Mouse (Mus musculus): ENCODE measurements around the gene Sdcbp2.

The Sdcbp2 gene

GRCm38 (mm10) chr2:151571873-151572700 is at the start of gene Sdcbp2:
Sdcbp2 (plus strand) TSS chr2:151572622.
- peak; percentile 89 for DNase-seq (ENCODE audit: low read depth)

DNA sequence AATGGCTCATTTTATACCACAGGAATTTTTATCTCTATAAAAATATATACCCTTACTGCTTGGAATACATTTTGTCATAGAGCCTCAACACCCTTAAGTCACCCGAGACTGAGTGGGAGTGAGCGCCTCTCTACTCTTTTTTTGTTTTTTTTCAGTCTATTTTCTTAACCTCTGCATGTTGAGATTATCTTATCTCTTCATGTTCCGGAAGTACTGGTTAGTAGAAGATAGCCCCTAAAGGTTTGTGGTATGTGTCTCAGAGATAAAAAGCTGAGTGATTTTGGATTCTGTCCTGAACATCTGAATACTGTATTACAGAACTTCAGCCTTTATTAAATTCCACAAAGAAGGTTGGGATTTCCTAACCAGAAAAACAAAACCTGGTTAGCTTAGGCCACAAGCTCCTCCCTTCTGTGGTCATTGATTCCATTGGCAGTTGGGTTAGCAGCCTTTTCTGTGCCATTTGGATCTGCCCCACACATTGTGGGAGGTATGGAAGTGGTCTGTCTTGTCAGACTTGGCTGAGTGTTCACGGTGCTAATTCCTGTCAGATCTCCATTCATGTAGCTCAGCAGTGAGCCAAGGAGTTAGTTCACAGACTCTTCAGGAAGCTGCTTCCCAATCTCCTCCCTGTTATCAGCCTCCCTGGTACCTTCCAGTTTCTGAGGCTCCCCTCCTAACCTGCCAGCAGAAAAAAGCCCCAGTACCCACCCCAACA is 47.9 kb upstream of the Sdcbp2 start:
- peak; percentile 22 for DNase-seq (ENCODE audit: low read depth)

- DNase-seq (ENCODE audit: low read depth), result no peak
Observed at GRCm38 (mm10) chr2:151525520-151525919, 46.9 kb upstream of the Sdcbp2 start.

DNA sequence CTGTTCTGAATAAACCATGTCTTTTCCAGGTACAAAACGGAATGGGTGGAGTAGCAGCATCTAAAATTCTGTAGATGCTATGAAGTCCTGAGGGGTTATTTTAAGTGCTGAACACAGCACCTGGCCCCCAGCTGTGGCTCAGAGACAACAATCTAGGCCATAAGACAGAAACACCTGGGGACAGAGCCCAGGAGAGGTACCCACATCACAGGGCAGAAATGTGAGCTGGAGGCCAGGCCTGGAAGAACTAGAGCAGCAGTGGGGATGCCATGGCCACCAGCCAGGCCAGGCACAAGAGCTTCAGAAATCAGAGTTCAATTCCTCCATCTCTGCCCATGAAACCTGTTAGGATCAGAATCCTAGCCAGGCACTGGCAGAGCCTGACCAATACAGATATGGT is 44.4 kb upstream of the Sdcbp2 start:
- no peak for DNase-seq (ENCODE audit: low read depth)

GRCm38 (mm10) chr2:151529169-151529568 is 43.3 kb upstream of the Sdcbp2 start:
- no peak for DNase-seq (ENCODE audit: low read depth)

DNA sequence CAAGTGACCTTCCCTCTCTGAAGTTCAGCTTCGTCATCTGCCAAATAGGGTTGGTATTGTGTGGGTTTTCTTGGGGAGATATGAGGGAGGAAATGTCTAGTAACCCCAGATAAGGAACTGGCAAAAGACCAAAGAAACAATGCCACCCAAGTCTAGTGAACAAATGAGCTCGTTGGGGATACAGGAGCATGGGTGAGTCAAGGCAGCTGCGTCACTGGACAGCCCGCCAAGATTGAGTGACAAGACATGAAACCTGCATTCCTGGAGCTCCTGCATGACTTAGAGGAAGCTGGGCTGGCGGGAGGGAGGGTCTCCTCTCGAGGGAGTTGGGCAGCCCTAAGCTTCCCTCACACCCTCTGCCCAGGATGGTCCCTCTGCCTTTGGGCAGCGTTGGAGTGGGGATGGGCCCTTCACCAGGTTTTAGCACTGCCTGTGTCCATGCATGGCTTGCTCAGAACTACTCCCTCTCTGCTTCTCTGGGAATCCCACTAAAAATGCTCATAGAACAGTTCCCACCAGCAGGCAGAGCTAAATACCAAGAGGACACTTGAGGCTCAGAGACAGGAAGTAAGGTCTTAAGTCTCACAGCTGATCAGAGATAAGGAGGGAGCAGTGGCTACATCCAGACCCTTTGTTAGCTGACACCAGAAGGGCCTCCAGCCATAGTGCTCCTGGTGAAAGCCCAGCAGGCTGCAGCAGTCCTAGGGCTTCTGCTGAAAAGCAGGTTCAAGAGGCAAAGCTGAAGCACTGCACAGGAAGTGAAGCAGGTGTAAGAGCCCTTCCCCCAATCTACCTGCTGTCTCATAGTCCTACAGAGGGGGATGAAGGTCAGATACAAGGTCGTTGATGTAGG is 41.8 kb upstream of the Sdcbp2 start:
- DNase-seq (ENCODE audit: low read depth), result peak; percentile 49

DNA sequence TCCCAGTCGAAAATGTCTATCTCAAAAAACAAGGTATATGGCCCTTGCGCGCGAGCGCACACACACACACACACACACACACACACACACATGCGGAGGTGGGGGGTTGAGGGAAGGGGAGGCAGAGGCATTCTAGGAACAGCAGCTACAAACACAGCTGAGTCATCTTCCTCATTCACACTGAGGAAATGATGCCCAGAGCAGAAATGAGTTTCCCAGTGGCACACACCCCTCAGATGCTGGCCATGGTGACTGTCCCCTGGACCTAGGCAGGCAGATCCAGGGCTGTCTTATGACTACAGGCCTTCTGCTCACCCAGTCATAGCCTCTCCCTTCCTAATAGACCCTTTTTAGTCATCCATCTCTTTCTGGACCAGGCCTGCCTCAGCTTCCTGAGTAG is 38.8 kb upstream of the Sdcbp2 start:
- no peak for DNase-seq (ENCODE audit: low read depth)

DNA sequence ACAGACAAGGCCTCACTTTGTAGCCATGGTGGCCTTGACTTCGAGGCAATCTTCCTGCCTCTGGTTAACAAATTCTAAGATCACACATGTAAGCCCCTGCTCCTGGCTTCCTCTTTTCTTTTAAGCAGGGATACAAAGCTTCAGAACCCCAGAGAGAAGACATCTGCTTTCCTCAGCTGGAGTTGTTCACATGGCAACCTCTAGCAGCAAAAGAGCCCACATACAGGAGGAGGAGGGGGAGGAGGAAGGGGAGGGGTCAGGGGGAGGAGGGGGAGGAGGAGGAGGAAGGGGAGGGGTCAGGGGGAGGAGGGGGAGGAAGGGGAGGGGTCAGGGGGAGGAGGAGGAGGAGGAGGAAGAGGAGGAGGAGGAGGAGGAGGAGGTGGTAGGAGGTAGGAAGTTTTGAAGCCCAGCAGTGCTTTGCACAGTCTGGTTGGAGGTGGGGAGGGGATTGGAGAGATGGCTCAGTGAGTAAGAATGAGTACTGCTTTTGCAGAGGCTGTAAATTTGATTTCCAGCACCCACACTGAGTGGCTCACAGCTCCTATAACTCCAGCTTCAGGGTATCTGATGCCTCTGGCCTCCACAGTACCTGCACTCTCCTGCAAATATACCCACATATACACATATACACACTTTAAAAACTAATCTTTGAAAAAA is 36.3 kb upstream of the Sdcbp2 start:
- DNase-seq (ENCODE audit: low read depth), result peak; percentile 44

GRCm38 (mm10) chr2:151536618-151536974 is 35.8 kb upstream of the Sdcbp2 start:
- DNase-seq (ENCODE audit: low read depth), result peak; percentile 88

DNA sequence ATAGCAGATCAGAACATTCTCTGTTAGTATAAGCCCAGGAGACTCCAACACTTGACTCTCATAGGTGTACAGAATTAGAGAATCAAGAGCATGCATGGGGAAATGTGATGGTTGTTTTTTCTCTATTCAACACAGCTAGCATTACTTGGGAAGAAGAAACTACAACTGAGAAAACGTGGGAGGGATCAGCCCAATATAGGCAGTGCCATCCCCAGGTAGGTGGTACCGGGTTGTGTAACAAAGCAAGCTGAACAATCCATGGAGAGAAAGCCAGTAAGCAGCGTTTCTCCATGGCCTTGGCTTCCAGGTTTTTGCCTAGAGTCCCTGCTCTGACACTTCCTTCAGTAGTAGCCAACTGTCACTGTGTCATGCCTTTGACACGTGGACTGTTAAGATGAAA is 33.8 kb upstream of the Sdcbp2 start:
- no peak for DNase-seq (ENCODE audit: low read depth)

- peak; percentile 95 for DNase-seq (ENCODE audit: low read depth)
Observed at GRCm38 (mm10) chr2:151542323-151543062, 29.9 kb upstream of the Sdcbp2 start, which contains the start of gene Fkbp1a. Fkbp1a (plus strand) TSS chr2:151542483.

GRCm38 (mm10) chr2:151543063-151543895 is 29.1 kb upstream of the Sdcbp2 start:
- peak; percentile 78 for DNase-seq (ENCODE audit: low read depth)

- DNase-seq (ENCODE audit: low read depth), result no peak
Observed at GRCm38 (mm10) chr2:151544673-151545072, 27.7 kb upstream of the Sdcbp2 start.

- no peak for DNase-seq (ENCODE audit: low read depth)
Observed at GRCm38 (mm10) chr2:151546571-151546970, 25.9 kb upstream of the Sdcbp2 start.

DNA sequence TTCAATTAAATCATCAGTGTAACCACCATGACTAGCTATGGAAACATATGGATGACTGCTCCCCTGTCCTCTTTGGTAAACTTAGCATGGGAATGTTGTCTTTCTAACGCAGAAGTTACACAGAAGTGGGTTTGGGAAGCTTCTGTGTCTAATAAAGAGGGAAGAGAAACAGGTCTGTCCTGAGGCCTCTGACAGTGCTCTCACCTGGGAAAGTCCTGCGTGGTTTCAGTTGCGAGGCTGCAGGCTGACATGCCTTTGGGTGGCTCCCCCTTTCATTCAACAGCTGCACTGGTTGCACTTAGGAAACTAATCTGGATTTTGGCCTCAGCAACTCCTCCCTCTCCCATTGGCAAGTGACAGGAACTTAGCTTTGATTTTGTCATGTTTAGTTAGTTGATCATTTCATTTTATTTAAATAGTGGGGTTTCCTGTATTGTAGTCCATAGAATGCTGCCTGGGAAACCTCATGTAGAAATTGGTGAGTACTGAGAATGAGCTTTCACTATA is 22.8 kb upstream of the Sdcbp2 start:
- DNase-seq (ENCODE audit: low read depth), result no peak

DNA sequence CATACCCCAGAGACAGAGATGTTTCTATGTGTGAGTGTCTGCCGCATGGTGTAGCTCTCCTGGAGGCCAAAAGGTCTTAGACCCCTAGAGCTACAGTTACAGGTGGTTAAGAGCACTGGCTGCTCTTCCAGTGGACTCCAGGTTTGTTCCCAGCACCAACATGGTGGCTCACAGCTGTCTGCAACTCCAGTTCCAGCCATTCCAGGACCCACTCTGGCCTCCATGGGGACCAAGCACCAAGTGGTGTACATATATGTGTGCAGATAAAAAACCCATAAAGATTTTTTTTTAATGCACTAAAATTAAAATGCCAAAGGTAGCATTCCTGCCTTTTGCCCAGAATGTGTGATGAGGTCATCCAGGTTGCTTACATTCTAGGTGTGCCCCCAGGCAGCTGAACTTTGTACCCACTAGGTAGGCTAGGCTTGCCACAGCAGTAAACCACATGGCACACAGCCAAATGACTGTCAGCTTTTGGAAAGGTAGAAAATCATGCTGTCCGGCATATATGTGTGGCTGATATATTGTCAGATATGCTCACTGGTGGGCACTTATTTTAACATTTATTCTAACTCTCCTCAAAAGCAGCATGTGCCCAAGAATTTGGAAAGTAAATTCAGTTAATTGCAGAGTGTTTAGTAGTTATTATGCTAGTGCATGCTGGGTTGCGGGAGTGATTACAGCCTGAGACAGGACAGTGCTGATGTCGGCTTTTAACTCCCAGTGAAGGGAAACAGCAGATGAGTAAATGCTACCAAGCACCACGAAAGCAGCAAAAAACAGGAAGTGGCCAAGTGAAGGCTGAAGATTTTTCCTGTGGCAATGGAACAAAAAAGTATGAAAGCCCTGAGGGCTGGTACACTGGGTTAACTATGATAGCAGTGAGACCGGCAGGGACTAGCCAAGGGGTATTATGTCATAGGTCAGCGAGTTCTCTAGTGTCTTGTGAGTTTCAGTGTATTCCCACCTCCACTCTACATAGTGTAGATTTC is 9.2 kb upstream of the Sdcbp2 start:
- peak; percentile 78 for DNase-seq (ENCODE audit: low read depth)

DNA sequence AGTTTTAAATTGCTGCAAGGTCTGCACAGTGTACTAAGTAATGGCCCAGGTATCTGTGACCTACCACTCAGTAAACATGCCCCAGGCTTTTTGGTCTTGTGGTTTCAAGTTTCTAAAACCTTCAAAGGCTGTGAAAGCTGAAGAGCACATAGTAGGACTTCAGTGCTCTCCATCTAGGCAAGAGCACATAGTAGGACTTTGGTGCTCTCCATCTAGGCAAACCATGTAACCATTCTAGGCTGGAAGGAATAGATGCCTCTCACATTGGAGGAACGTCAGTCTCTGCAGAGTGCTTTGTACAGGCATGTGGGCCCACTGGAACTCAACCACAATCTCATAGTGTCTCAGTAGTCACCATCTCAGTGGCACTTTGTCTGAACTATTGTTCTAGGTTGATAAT is 8.4 kb upstream of the Sdcbp2 start:
- DNase-seq (ENCODE audit: low read depth), result no peak

DNA sequence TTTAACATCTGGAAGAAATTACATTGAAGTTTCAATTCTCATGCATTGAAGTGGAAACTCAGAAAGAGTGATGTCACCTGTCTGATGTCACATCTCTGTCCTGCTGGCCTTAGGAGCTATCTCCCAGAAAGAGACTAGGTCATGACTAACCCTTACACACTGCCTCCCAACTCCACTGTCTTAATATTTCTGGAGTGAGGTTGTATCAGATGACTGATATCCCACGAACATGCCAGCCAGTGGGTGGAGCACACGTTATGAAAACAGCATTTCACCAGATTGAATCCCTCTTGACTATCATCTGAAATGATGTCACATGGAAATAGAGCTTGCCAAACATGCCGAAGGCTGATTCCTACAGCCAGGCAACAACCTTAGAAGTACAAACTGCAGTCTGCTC is 7.4 kb upstream of the Sdcbp2 start:
- DNase-seq (ENCODE audit: low read depth), result no peak

DNA sequence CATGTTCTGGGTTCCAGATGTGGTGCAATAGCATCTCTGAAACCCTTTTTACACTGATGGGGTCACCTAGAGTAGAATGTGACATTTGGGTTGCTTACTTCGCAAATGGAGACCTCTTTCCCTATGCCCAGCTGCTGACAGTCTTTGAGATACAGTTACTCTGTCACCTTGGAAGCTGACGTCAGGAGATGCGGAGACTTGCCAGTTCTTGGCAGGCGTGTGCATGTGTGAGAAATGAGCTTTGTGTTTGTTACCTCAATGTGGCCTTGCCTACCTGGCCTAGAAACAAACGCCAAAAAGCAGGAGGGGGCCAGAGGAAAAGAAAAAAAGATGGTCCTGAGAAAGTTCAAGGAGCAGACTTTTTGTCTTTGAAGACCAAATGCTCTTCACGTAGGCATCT is 5.6 kb upstream of the Sdcbp2 start:
- no peak for DNase-seq (ENCODE audit: low read depth)

Data from induced T-regulatory cell, adult 2 months (primary cell).